In genomic region chr2:9884533-9885216, GRCm38 (mm10) we compare ENCODE assay signal across 11 mouse cellular contexts. TPM values are rescaled to one million over a fixed set of nuclear protein-coding genes. Genes with fewer than 3 reads are reported as not detected.
DNase-seq lines count a peak whose midpoint lies in the region; ATAC-seq and TF ChIP-seq lines count a peak whose summit lies in the region.
"Had no signal": no experiment of that assay in that cellular context is flagged by ENCODE, and none has a peak within 500 bp of the region (broad histone marks: within the 10 kb centered on the region; RNA-seq: fewer than 3 reads in every experiment).

No protein-coding gene starts in this region.

- H3K79me2 ChIP-seq in heart, adult 2 months (replicated peaks; ENCODE audit: control insufficient read depth, insufficient read depth, low read length) = no peaks in the 10 kb centered on the region

- WGBS in heart, adult 2 months = 21% methylated on average over 15 of the region's 15 CpGs
- WGBS in neural tube, embryonic 15.5 days = 3% methylated on average over 15 of the region's 15 CpGs
- WGBS in liver, embryonic 16.5 days (ENCODE audit: insufficient replicate concordance) = 14% methylated on average over 15 of the region's 15 CpGs

- TF ChIP-seq POLR2A in heart, adult 2 months (IDR thresholded peaks at IDR 0.05; ENCODE audit: insufficient read depth, low read depth, low read length) = no peak

- H3K4me2 ChIP-seq in neural tube, embryonic 15.5 days = no peak overlapping the region
- H3K4me2 ChIP-seq in liver, embryonic 16.5 days (ENCODE audit: low read depth, low read length) = 0 out of 2 replicates have a peak overlapping the region, but pooled peaks have one; percentile 34

- no peak overlapping the region for H3K4me3 ChIP-seq in heart, adult 2 months
- no peak overlapping the region for H3K4me3 ChIP-seq in neural tube, embryonic 15.5 days (replicated peaks)
- H3K4me3 ChIP-seq in liver, embryonic 16.5 days (ENCODE audit: low read depth, low read length) = no peak overlapping the region; the same call in 1 of the 2 replicates

- TF ChIP-seq EP300 in heart, adult 2 months (IDR thresholded peaks at IDR 0.05; ENCODE audit: insufficient read depth, low read depth, low read length) = no peak

- TF ChIP-seq CTCF in heart, adult 2 months (IDR thresholded peaks at IDR 0.05) = no peak

- intact Hi-C loops in heart, adult 2 months (cut with DNase I) = loop anchor here (5.0 kb wide), 1 partner anchor 123 kb away; no protein-coding TSS in a partner anchor

- H3K36me3 ChIP-seq in heart, adult 2 months (ENCODE audit: control insufficient read depth, insufficient read depth, low read length) = no peaks in the 10 kb centered on the region
- H3K36me3 ChIP-seq in neural tube, embryonic 15.5 days = no peaks in the 10 kb centered on the region
- H3K36me3 ChIP-seq in liver, embryonic 16.5 days (ENCODE audit: control insufficient read depth, insufficient read depth) = no peaks in the 10 kb centered on the region

- no peaks in the 10 kb centered on the region for H3K9me3 ChIP-seq in neural tube, embryonic 15.5 days (replicated peaks)
- H3K9me3 ChIP-seq in liver, embryonic 16.5 days (replicated peaks; ENCODE audit: control insufficient read depth, low read length) = no peaks in the 10 kb centered on the region

- ATAC-seq in neural tube, embryonic 15.5 days (ENCODE audit: low FRiP score) = no peak
- no peak for ATAC-seq in liver, embryonic 16.5 days (ENCODE audit: low read depth)
- ATAC-seq in megakaryocyte-erythroid progenitor cell, adult 5-6 weeks (replicated peaks; ENCODE audit: low FRiP score, low TSS enrichment, poor library complexity, severe bottlenecking) = no peak
- no peak for ATAC-seq in erythroid progenitor cell, adult 5-6 weeks (replicated peaks; ENCODE audit: low FRiP score, poor library complexity, severe bottlenecking)

- no peak overlapping the region for H3K27ac ChIP-seq in heart, adult 2 months
- no peak overlapping the region for H3K27ac ChIP-seq in neural tube, embryonic 15.5 days (replicated peaks)
- no peak overlapping the region for H3K27ac ChIP-seq in liver, embryonic 16.5 days (ENCODE audit: low read length)

- H3K27me3 ChIP-seq in heart, adult 2 months (ENCODE audit: control insufficient read depth, insufficient read depth, low read length) = peaks cover 38% of the 10 kb centered on the region
- peaks cover 83% of the 10 kb centered on the region for H3K27me3 ChIP-seq in neural tube, embryonic 15.5 days (replicated peaks)
- peaks cover 96% of the 10 kb centered on the region for H3K27me3 ChIP-seq in liver, embryonic 16.5 days (ENCODE audit: control insufficient read depth, insufficient read depth, low read depth, low read length)

- no peak overlapping the region for H3K9ac ChIP-seq in heart, adult 2 months (ENCODE audit: low read depth, low read length)
- no peak overlapping the region for H3K9ac ChIP-seq in neural tube, embryonic 15.5 days (replicated peaks)
- no peak overlapping the region for H3K9ac ChIP-seq in liver, embryonic 16.5 days (ENCODE audit: low read depth, low read length)

- peak; percentile 60 for DNase-seq in heart, adult 11 months
- DNase-seq in heart, adult 2 months = no peak
- peak; percentile 60 for DNase-seq in neural tube, embryonic 10.5 days (ENCODE audit: extremely low spot score, low spot score)
- DNase-seq in frontal cortex, postnatal 10 days (ENCODE audit: low spot score in 2 of 2) = no peak
- DNase-seq: B cell, adult 2 months had no signal

- H3K4me1 ChIP-seq in heart, adult 2 months (ENCODE audit: control insufficient read depth, insufficient read depth, low read length) = no peaks in the 10 kb centered on the region
- peaks cover 26% of the 10 kb centered on the region for H3K4me1 ChIP-seq in neural tube, embryonic 15.5 days
- no peaks in the 10 kb centered on the region; the same call in none of the 2 replicates for H3K4me1 ChIP-seq in liver, embryonic 16.5 days (ENCODE audit: control insufficient read depth, low read depth, low read length)

RNA-seq across cellular contexts. Expression of gene 4930412O13Rik, which starts 3.6 kb away (rescaled TPM):
- total RNA-seq in heart, adult 2 months (2021) = not detected
- polyA plus RNA-seq in heart, adult 2 months (2012; rRNA removed) = not detected in 2 replicates
- polyA plus RNA-seq in neural tube, embryonic 15.5 days (2015; fragmentation: Nextera tagmentation; extraction: Ambion mirVana) = 0.23 TPM in 1 of 2 replicates, not detected in the other
- not detected in 2 replicates for polyA plus RNA-seq in liver, embryonic 16.5 days (2015; fragmentation: Nextera tagmentation; extraction: Ambion mirVana)
- not detected in 2 replicates for total RNA-seq in megakaryocyte-erythroid progenitor cell, adult 5-6 weeks (2014; fragmentation: Nextera tagmentation)
- not detected in 2 replicates for total RNA-seq in megakaryocyte-erythroid progenitor cell, adult 5-6 weeks (2017)
- total RNA-seq in erythroid progenitor cell, adult 5-6 weeks (2015; ENCODE audit: low replicate concordance) = not detected in 2 replicates
- not detected in 2 replicates for total RNA-seq in erythroid progenitor cell, adult 5-6 weeks (2017; ENCODE audit: low replicate concordance)
- total RNA-seq: gastrocnemius, postnatal 4 days; liver, adult 2 months had no signal
- polyA plus RNA-seq: liver, adult 2 months had no signal

RNA-seq across cellular contexts. Expression of gene 9230102O04Rik, which starts 4.7 kb away (rescaled TPM):
- not detected for total RNA-seq in heart, adult 2 months (2021)
- polyA plus RNA-seq in heart, adult 2 months (2012; rRNA removed) = not detected in 2 replicates
- polyA plus RNA-seq in neural tube, embryonic 15.5 days (2015; fragmentation: Nextera tagmentation; extraction: Ambion mirVana) = 0.49 TPM in 1 of 2 replicates, not detected in the other
- polyA plus RNA-seq in liver, embryonic 16.5 days (2015; fragmentation: Nextera tagmentation; extraction: Ambion mirVana) = not detected in 2 replicates
- total RNA-seq in megakaryocyte-erythroid progenitor cell, adult 5-6 weeks (2014; fragmentation: Nextera tagmentation) = not detected in 2 replicates
- total RNA-seq in megakaryocyte-erythroid progenitor cell, adult 5-6 weeks (2017) = not detected in 2 replicates
- not detected in 2 replicates for total RNA-seq in erythroid progenitor cell, adult 5-6 weeks (2015; ENCODE audit: low replicate concordance)
- total RNA-seq in erythroid progenitor cell, adult 5-6 weeks (2017; ENCODE audit: low replicate concordance) = not detected in 2 replicates
- total RNA-seq: gastrocnemius, postnatal 4 days; liver, adult 2 months had no signal
- polyA plus RNA-seq: liver, adult 2 months had no signal

RNA-seq across cellular contexts. Expression of gene Gata3, which starts 5.2 kb away (rescaled TPM):
- total RNA-seq in heart, adult 2 months (2021) = under 1 TPM; 0.59 to 0.91 TPM
- polyA plus RNA-seq in heart, adult 2 months (2012; rRNA removed) = 0.32 and 0.57 TPM in 2 replicates
- polyA plus RNA-seq in neural tube, embryonic 15.5 days (2015; fragmentation: Nextera tagmentation; extraction: Ambion mirVana) = 15.6 and 16.0 TPM in 2 replicates
- polyA plus RNA-seq in liver, embryonic 16.5 days (2015; fragmentation: Nextera tagmentation; extraction: Ambion mirVana) = 0.97 and 1.1 TPM in 2 replicates
- 0.57 and 5.3 TPM in 2 replicates for total RNA-seq in megakaryocyte-erythroid progenitor cell, adult 5-6 weeks (2014; fragmentation: Nextera tagmentation)
- 0.23 and 1.8 TPM in 2 replicates for total RNA-seq in megakaryocyte-erythroid progenitor cell, adult 5-6 weeks (2017)
- total RNA-seq in erythroid progenitor cell, adult 5-6 weeks (2015; ENCODE audit: low replicate concordance) = 3.6 and 28.5 TPM in 2 replicates
- total RNA-seq in erythroid progenitor cell, adult 5-6 weeks (2017; ENCODE audit: low replicate concordance) = 0.08 TPM in 1 of 2 replicates, not detected in the other
- total RNA-seq: liver, adult 2 months had no signal

Comparison
In these comparisons a context has a peak if more than half of its experiments do, and no peak if none do; other contexts are left out.
1. DNase-seq: peak in heart, adult 11 months (single experiment) and neural tube, embryonic 10.5 days (single experiment); none in heart, adult 2 months (0 of 2) and frontal cortex, postnatal 10 days (0 of 2).